Mouse (Mus musculus) myocyte (in vitro differentiated cells): ENCODE results near the gene Ctsd. TPM values are rescaled to one million over a fixed set of nuclear protein-coding genes. Genes with fewer than 3 reads are reported as not detected.
"Not testable (repeated sequence)": the region's sequence is repeated elsewhere in the genome, so short reads cannot be mapped to it uniquely, and the experiment has no call there.

Experiments used
- H3K27me3 ChIP-seq: one replicate; pipeline ENCODE4 v1.6.1; 2011; ENCODE audit not compliant: control insufficient read depth, insufficient read depth, insufficient read length
- H3K36me3 ChIP-seq: one replicate; pipeline ENCODE4 v1.6.1; 2011; ENCODE audit not compliant: control insufficient read depth, insufficient read depth
- H3K4me2 ChIP-seq: one replicate; pipeline ENCODE4 v1.6.1; 2011; ENCODE audit warnings: low read depth, control low read depth
- H3K4me3 ChIP-seq: one replicate; pipeline ENCODE4 v1.5.1; 2011; ENCODE audit warnings: mild to moderate bottlenecking, control low read depth, moderate library complexity
- H3K79me2 ChIP-seq: one replicate; pipeline ENCODE4 v1.6.1; 2011; ENCODE audit not compliant: control insufficient read depth, insufficient read depth
- H3ac ChIP-seq: one replicate; pipeline ENCODE4 v1.6.1; 2011; ENCODE audit not compliant: control insufficient read depth, insufficient read length
- CEBPB ChIP-seq: IDR thresholded peaks from 2 replicates; pipeline ENCODE4 v1.6.1; 2011; ENCODE audit warnings: mild to moderate bottlenecking, moderate library complexity; ENCODE audit not compliant: poor library complexity, insufficient read depth, severe bottlenecking
- E2F4 ChIP-seq: IDR thresholded peaks from one replicate; pipeline ENCODE4 v1.6.1; 2011; ENCODE audit warnings: mild to moderate bottlenecking, control low read depth, moderate library complexity; ENCODE audit not compliant: insufficient read depth
- MAX ChIP-seq: IDR thresholded peaks from one replicate; pipeline ENCODE4 v1.6.1; 2011; ENCODE audit warnings: low read depth, mild to moderate bottlenecking, control low read depth
- MYOD1 ChIP-seq, 3 experiments: IDR thresholded peaks; one replicate each; pipeline ENCODE4 v1.6.1; 2011; ENCODE audit warnings: control low read depth in 2 of 3, low read depth in 2 of 3, mild to moderate bottlenecking in 2 of 3, moderate library complexity in 1 of 3; ENCODE audit not compliant: insufficient read length in 2 of 3, control insufficient read depth in 1 of 3
- MYOG ChIP-seq, 3 experiments: IDR thresholded peaks; one replicate each; pipeline ENCODE4 v1.6.1; 2011; ENCODE audit warnings: control low read depth in 2 of 3, low read depth in 2 of 3, mild to moderate bottlenecking in 2 of 3; ENCODE audit not compliant: insufficient read length in 2 of 3, control insufficient read depth in 1 of 3, insufficient read depth in 1 of 3
- POLR2A ChIP-seq: IDR thresholded peaks from one replicate; pipeline ENCODE4 v1.6.1; 2011; ENCODE audit warnings: low read depth, mild to moderate bottlenecking, control low read depth, moderate library complexity; ENCODE audit not compliant: insufficient read length
- POLR2AphosphoS2 ChIP-seq: IDR thresholded peaks from one replicate; pipeline ENCODE4 v1.6.1; 2011; ENCODE audit warnings: low read depth, control low read depth; ENCODE audit not compliant: insufficient read length
- REST ChIP-seq: IDR thresholded peaks from one replicate; pipeline ENCODE4 v1.6.1; 2011; ENCODE audit warnings: mild to moderate bottlenecking, control low read depth, moderate library complexity; ENCODE audit not compliant: insufficient read depth, insufficient read length
- SRF ChIP-seq: IDR thresholded peaks from one replicate; pipeline ENCODE4 v1.6.1; 2011; ENCODE audit warnings: low read depth; ENCODE audit not compliant: control insufficient read depth, insufficient read length
- TCF12 ChIP-seq: IDR thresholded peaks from one replicate; pipeline ENCODE4 v1.6.1; 2011; ENCODE audit warnings: mild to moderate bottlenecking, control low read depth; ENCODE audit not compliant: poor library complexity, insufficient read depth, severe bottlenecking
- TCF3 ChIP-seq: IDR thresholded peaks from one replicate; pipeline ENCODE4 v1.6.1; 2011; ENCODE audit warnings: low read depth, control low read depth; ENCODE audit not compliant: insufficient read length
- USF1 ChIP-seq: IDR thresholded peaks from one replicate; pipeline ENCODE4 v1.6.1; 2011; ENCODE audit warnings: low read depth, mild to moderate bottlenecking, control low read depth, moderate library complexity
- polyA plus RNA-seq: library from polyadenylated mRNA; unstranded; fragments of >200 nt; fragmentation: generic; extraction: Trizol; gene quantifications from one replicate; pipeline ENCODE4 v1.2.1, GENCODE M21; 2012; ENCODE audit warnings: missing spikeins

Gene Ctsd
- polyA plus RNA-seq, 1 experiment, result 887 TPM

GRCm38 (mm10) chr7:142334246-142334645 is 53.6 kb downstream of the Ctsd start:
- H3K27me3 ChIP-seq, result no peaks in the 10 kb centered on the region
- no peaks in the 10 kb centered on the region for H3K79me2 ChIP-seq
- H3K36me3 ChIP-seq, result no peaks in the 10 kb centered on the region
- H3K4me2 ChIP-seq, result no peak overlapping the region
- no peak overlapping the region for H3K4me3 ChIP-seq
- no peak overlapping the region for H3ac ChIP-seq
- TF ChIP-seq POLR2AphosphoS2 (no peak), REST (no peak)

DNA sequence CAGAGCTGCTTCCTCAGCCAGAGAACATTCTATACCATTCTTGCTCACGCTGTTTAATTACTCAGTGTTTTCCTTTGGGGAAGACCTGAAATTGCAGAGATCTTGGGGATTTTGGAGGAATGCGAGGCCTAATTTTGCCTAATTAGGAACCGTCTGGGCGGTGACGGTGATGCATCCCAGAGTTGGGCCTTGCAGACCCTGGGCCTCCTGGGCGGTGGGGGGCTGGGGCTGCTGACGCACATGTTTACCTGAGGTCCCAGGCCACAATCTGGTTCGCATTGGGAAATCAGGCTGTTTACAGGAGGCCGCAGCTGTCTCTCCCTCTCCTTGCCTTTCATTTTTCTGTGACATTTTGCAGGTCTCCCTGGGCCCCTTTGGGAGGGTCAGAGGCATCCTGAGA is 55.1 kb downstream of the Ctsd start:
- not testable (repeated sequence) for H3K36me3 ChIP-seq, H3K4me2 ChIP-seq, H3ac ChIP-seq, H3K27me3 ChIP-seq, H3K4me3 ChIP-seq, H3K79me2 ChIP-seq

DNA sequence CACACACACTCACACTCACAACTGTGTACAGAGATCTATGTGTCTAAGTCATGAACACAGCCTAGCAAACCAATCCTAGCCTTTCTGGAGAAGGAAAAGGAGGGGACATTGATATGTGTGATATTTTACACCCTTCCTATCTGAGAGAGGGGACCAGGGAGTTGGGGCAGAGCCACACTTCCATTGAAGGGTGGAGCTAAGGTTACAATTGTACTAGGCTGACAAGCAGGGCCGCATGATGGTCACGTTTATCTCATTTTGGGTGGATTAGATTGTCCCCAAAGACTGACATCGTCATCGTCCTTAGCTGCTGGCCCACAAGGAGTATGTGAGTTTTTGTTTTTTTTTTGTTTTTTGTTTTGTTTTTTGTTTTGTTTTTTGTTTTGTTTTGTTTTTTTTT is 56.6 kb downstream of the Ctsd start:
- H3K4me2 ChIP-seq, result no peak overlapping the region
- H3K4me3 ChIP-seq, result no peak overlapping the region
- no peaks in the 10 kb centered on the region for H3K79me2 ChIP-seq
- H3K36me3 ChIP-seq, result no peaks in the 10 kb centered on the region
- no peaks in the 10 kb centered on the region for H3K27me3 ChIP-seq
- TF ChIP-seq TCF3 (no peak), USF1 (no peak), POLR2AphosphoS2 (no peak), SRF (no peak), E2F4 (no peak), MYOG (IDR thresholded peaks at IDR 0.05; ENCODE audit: control insufficient read depth in 1 of 3, insufficient read depth in 1 of 3, insufficient read length in 2 of 3, low read depth in 2 of 3) (no peak)
- H3ac ChIP-seq, result no peak overlapping the region

GRCm38 (mm10) chr7:142330271-142330724 is 57.5 kb downstream of the Ctsd start:
- H3K27me3 ChIP-seq, result no peaks in the 10 kb centered on the region
- no peak for TF ChIP-seq POLR2AphosphoS2
- H3K4me2 ChIP-seq, result no peak overlapping the region
- no peaks in the 10 kb centered on the region for H3K79me2 ChIP-seq
- H3ac ChIP-seq, result no peak overlapping the region
- H3K36me3 ChIP-seq, result no peaks in the 10 kb centered on the region
- H3K4me3 ChIP-seq, result no peak overlapping the region

DNA sequence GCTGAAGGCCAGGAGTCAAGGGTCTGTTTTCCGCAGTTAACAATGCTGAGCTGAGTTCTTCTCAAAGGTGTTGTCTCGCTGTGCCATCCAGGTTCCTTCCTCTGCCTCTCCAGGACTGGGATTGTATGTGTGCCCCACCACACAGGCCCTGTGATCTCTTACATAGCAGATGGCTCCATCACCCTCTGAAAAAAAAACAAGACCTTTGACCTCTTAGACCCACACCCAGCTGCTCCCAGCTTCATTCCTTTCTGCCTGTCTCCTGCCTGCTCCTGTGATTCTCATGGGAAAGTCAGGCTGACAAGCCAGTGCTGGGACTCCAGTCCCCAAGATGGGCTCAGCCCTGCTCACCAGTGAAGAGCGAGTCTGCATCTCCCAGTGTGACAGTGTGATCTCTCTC is 59.3 kb downstream of the Ctsd start:
- H3K36me3 ChIP-seq, result no peaks in the 10 kb centered on the region
- no peaks in the 10 kb centered on the region for H3K79me2 ChIP-seq
- no peak for TF ChIP-seq MAX

GRCm38 (mm10) chr7:142326714-142327445 is 61.0 kb downstream of the Ctsd start:
- H3K4me2 ChIP-seq, result no peak overlapping the region
- no peak overlapping the region for H3ac ChIP-seq
- no peaks in the 10 kb centered on the region for H3K36me3 ChIP-seq
- TF ChIP-seq REST (no peak), POLR2AphosphoS2 (no peak), TCF12 (no peak), E2F4 (no peak), CEBPB (no peak), MYOD1 (IDR thresholded peaks at IDR 0.05; ENCODE audit: control insufficient read depth in 1 of 3, insufficient read length in 2 of 3, low read depth in 2 of 3) (no peak), POLR2A (no peak), MYOG (IDR thresholded peaks at IDR 0.05; ENCODE audit: control insufficient read depth in 1 of 3, insufficient read depth in 1 of 3, insufficient read length in 2 of 3, low read depth in 2 of 3) (no peak), TCF3 (no peak), MAX (no peak), USF1 (no peak), SRF (no peak)
- H3K4me3 ChIP-seq, result no peak overlapping the region
- no peaks in the 10 kb centered on the region for H3K27me3 ChIP-seq
- H3K79me2 ChIP-seq, result no peaks in the 10 kb centered on the region

More for the DNA sequence above, 59.3 kb downstream of the Ctsd start:
- Histone ChIP-seq H3K4me2 (no peak overlapping the region), H3ac (no peak overlapping the region), H3K27me3 (no peaks in the 10 kb centered on the region), H3K4me3 (no peak overlapping the region)

Other genes with a start within 250 kb of the Ctsd start
- not detected for gene Gm45337, start 243.4 kb downstream of the Ctsd start, polyA plus RNA-seq
- not detected for gene Gm29735, start 230.9 kb downstream of the Ctsd start, polyA plus RNA-seq
- not detected for gene Gm4553, start 222.3 kb downstream of the Ctsd start, polyA plus RNA-seq
- not detected for gene Krtap5-2, start 212.0 kb downstream of the Ctsd start, polyA plus RNA-seq
- not detected for gene Gm10153, start 197.6 kb downstream of the Ctsd start, polyA plus RNA-seq
- not detected for gene Krtap5-3, start 186.7 kb downstream of the Ctsd start, polyA plus RNA-seq
- not detected for gene Gm7579, start 176.2 kb downstream of the Ctsd start, polyA plus RNA-seq
- not detected for gene Krtap5-5, start 158.1 kb downstream of the Ctsd start, polyA plus RNA-seq
- not detected for gene Gm40460, start 147.0 kb downstream of the Ctsd start, polyA plus RNA-seq
- gene Gm2431, start 129.7 kb downstream of the Ctsd start, polyA plus RNA-seq, result not detected
- gene Gm4559, start 113.7 kb downstream of the Ctsd start, polyA plus RNA-seq, result not detected
- gene Krtap5-1, start 90.9 kb downstream of the Ctsd start, polyA plus RNA-seq, result not detected
- not detected for gene Krtap5-4, start 84.5 kb downstream of the Ctsd start, polyA plus RNA-seq
- gene Ifitm10, start 14.3 kb downstream of the Ctsd start, polyA plus RNA-seq, result 5.4 TPM
- gene Gm49369, start 5.4 kb downstream of the Ctsd start, polyA plus RNA-seq, result 0.31 TPM
- 14.5 TPM for gene Syt8, start 46.8 kb upstream of the Ctsd start, polyA plus RNA-seq
- 3,238 TPM for gene Tnni2, start 53.8 kb upstream of the Ctsd start, polyA plus RNA-seq
- gene Lsp1, start 72.8 kb upstream of the Ctsd start, polyA plus RNA-seq, result 298 TPM
- 2,107 TPM for gene Tnnt3, start 110.8 kb upstream of the Ctsd start, polyA plus RNA-seq
- gene Mrpl23, start 144.6 kb upstream of the Ctsd start, polyA plus RNA-seq, result 73.3 TPM